Mouse (Mus musculus) hindbrain, embryonic 15.5 days (tissue): Measurements from ENCODE around the gene 1700066M21Rik. TPM values are rescaled to one million over a fixed set of nuclear protein-coding genes. Genes with fewer than 3 reads are reported as not detected.

ENCODE experiments used
- polyA plus RNA-seq: library from polyadenylated mRNA; unstranded; fragments of >200 nt; fragmentation: Nextera tagmentation; extraction: Ambion mirVana; gene quantifications from 2 replicates; pipeline ENCODE4 v1.2.1, GENCODE M21; 2015

The 1700066M21Rik gene
- polyA plus RNA-seq, 1 experiment from 2014 or later: 21.1 TPM

Other genes with a start within 250 kb of the 1700066M21Rik start
- 15.7 and 16.0 TPM in 2 replicates for gene Maip1, start 28.7 kb downstream of the 1700066M21Rik start, polyA plus RNA-seq
- 26.0 and 26.8 TPM in 2 replicates for gene Tyw5, start 29.5 kb downstream of the 1700066M21Rik start, polyA plus RNA-seq